Mouse (Mus musculus) adrenal gland, adult (tissue): ENCODE data around the gene Ifna1.
"Not testable (repeated sequence)": the region's sequence is repeated elsewhere in the genome, so short reads cannot be mapped to it uniquely, and the experiment has no call there.

Experiments used
- DNase-seq, 2 experiments: peaks; one replicate each; pipeline ENCODE4 v3.0.0; 2022 to 2023; ENCODE audit warnings: low spot score in 1 of 2; ENCODE audit not compliant: inconsistent age in 2 of 2

Ifna1 gene

DNA sequence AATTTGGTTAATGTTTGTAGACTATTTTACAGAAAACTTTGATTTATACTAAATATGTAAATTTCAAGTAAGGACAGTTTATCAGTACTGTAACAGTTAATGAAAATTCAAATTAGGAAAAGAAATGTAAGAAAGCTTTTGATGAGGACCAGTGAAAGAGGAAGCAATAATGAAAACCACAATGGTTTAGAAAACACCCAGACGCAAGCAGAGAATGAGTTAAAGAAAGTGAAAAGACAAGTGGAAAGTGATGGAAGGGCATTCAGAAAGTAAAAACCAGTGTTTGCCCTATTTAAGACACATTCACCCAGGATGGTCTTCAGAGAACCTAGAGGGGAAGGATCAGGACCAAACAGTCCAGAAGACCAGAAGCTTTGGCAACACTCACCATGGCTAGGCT, at the start of gene Ifna1:
TSS of gene Ifna1 (plus strand) at position 390 of the 400 bp plus-strand sequence.
- no peak for DNase-seq

DNA sequence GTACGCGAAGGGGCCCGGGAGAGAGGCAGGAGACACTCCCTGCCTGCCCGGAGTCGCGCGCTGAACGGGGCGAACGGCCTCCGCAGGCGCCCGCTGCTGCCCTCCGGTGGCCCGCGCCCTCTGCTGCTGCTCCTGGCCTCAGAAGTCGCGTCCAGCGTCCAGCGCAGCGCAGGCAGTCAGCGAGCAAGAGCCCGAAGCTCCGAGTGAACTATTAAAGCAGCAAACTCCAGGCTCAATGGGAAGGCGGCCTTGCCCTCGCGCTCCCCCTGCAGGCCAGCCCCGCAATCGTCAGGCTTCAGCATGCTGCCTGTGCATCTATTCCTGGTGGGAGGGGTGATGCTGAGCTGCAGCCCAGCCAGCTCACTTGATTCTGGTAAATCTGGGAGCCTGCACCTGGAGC, 46.9 kb upstream of the Ifna1 start, which contains the start of gene Gm13287:
TSS of gene Gm13287 (plus strand) at position 301 of the 400 bp plus-strand sequence.
- DNase-seq = not testable (repeated sequence)

DNA sequence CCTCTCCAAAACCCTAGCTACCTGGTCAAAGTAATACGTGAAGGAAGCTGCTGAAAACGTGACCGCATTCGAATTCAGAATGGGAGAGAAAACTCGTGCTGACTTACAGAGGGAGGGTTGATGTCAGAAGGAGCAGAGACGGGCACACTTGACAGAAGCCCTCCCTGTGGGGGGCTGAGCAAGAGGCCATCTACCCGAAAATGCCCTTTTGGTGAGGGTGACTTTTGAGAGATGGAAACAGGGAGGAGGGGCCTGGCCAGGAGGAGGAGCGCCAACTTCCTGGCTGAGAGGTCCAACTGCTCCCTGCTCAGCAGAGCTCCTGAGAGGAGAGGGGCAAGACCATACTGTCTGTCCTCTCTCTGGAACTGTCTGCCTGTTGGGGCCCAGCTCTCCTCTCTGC, 44.7 kb upstream of the Ifna1 start, which contains the start of gene Gm13288:
TSS of gene Gm13288 (plus strand) at position 301 of the 400 bp plus-strand sequence.
- not testable (repeated sequence) for DNase-seq

DNA sequence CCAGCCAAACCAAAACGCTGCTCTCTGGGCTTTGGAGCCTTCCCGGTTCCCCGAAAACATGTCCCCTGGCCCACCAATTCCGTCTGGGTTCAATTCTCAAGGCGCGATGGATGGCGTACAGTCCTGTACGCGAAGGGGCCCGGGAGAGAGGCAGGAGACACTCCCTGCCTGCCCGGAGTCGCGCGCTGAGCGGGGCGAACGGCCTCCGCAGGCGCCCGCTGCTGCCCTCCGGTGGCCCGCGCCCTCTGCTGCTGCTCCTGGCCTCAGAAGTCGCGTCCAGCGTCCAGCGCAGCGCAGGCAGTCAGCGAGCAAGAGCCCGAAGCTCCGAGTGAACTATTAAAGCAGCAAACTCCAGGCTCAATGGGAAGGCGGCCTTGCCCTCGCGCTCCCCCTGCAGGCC, 44.1 kb upstream of the Ifna1 start:
- DNase-seq = peak; percentile 56 to 76

DNA sequence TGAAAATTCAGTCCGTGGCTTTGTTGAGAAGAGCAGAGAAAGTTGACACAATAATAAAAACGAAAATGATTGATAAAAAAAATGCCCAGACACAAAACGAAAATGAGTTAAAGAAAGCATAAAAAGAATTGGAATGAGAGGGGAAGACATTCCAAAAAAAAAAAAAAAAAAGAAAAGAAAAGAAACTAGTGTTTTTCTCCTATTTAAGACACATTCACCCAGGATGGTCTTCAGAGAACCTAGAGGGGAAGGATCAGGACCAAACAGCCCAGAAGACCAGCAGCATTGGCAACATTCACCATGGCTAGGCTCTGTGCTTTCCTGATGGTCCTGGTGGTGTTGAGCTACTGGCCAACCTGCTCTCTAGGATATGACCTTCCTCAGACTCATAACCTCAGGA, 34.0 kb upstream of the Ifna1 start, which contains the start of gene Ifna7:
TSS of gene Ifna7 (plus strand) at position 301 of the 400 bp plus-strand sequence.
- DNase-seq = no peak

DNA sequence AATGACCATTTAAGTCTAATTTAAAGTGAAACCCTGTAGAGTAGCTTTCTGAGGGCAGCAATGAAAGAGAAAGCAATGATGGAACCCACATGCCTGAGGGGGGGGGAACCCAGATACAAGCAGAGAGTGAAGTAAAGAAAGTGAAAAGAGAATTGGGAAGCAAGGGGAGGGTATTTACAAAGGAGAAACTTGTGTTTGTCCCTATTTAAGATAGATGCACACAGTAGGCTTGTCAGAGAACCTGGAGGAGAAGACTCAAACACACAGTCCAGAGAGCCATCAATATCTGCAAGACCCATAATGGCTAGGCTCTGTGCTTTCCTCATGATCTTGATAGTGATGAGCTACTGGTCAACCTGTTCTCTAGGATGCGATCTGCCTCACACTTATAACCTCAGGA, 30.2 kb upstream of the Ifna1 start, which contains the start of gene Ifna11:
TSS of gene Ifna11 (plus strand) at position 301 of the 400 bp plus-strand sequence.
- DNase-seq = no peak

DNA sequence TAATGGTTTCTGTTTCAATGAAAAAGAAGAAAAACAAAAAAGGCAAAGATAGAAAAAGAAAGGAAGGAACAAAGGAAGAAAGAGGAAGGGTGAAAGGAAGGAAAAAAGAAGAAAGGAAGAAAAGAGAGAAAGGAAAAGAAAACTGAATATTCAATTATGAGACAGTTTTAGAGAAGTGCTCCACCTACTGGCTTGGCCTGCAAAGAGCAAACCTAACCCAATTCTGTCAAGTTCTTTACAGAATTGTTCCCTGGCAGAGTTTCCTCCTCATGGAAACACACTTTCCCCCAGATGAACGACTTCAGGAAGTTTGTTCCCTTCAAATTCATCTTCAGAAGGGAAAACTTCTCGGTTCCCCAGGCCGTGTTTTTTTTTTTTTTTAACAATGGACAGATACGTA, 26.9 kb upstream of the Ifna1 start:
- peak in 1 of 2 experiments; percentile 32 for DNase-seq

DNA sequence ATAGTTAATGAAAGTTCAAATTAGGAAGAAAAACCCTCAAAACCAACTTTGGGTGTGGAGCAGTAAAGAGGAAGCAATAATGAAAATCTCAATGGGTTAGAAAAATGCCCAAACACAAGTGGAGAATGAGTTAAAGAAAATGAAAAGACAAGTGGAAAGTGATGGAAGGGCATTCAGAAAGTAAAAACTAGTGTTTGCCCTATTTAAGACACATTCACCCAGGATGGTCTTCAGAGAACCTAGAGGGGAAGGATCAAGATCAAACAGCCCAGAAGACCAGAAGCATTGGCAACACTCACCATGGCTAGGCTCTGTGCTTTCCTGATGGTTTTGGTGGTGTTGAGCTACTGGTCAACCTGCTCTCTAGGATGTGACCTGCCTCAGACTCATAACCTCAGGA, 22.8 kb upstream of the Ifna1 start, which contains the start of gene Ifna6:
TSS of gene Ifna6 (plus strand) at position 301 of the 400 bp plus-strand sequence.
- not testable (repeated sequence) for DNase-seq

DNA sequence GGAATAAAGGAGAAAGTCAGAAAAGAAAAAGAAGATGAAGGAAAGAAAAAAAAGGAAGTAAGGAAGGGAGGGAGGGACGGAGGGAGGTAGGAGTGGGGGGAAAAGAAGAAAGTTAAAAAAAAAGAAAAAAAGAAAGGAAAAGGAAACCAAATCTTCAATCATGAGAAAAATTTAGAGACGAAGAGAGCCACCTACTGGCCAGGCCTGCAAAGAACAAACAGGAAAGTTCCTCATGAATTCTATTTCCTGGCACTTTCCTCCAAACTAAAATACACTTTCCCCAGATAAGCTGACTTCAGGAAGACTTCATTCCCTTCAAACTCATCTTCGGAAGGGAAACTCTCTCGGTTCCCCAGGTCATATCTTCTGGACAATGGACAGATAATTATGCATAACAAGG, 19.4 kb upstream of the Ifna1 start:
- DNase-seq = peak in 1 of 2 experiments; percentile 41

DNA sequence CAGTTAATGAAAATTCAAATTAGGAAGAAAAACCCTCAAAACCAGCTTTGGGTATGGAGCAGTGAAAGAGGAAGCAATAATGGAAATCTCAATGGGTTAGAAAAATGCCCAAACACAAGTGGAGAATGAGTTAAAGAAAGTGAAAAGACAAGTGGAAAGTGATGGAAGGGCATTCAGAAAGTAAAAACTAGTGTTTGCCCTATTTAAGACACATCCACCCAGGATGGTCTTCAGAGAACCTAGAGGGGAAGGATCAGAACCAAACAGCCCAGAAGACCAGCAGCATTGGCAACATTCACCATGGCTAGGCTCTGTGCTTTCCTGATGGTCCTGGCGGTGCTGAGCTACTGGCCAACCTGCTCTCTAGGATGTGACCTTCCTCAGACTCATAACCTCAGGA, 14.7 kb upstream of the Ifna1 start, which contains the start of gene Ifna5:
TSS of gene Ifna5 (plus strand) at position 301 of the 400 bp plus-strand sequence.
- not testable (repeated sequence) for DNase-seq

DNA sequence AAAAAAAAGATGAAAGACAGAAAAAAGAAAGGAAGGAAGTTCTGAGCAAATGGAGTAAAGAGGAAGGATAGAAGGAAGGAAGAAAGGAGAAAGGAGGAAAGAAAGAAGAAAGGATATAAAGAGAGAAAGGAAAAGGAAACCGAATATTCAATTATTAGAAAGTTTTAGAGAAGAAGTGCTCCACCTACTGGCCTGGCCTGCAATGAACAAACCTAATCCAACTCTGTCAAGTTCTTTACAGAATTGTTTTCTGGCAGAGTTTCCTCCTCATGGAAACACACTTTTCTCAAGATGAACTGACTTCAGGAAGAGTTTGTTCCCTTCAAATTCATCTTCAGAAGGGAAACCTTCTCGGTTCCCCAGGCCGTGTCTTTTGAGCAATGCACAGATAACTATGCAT, 11.1 kb upstream of the Ifna1 start:
- DNase-seq = peak in 1 of 2 experiments; percentile 35

DNA sequence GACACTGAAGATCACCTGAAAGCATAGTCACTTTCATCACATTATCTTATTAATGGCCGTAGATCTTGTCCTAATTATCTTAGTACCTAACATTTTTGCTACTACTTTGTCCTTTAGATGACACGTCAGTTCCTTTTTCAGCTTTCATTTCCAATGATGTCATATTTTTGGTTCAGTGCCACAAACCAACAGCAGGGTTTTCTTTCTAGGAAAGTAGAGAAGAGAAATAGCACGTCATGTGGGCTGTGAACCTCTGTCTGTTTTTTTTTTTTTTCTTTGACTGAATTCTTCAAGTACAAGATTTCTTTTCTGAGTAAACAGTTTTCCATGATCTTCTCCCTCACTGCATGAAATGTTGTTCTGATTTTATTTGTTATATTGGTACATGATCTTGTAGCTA, 9.8 kb upstream of the Ifna1 start:
- no peak for DNase-seq

DNA sequence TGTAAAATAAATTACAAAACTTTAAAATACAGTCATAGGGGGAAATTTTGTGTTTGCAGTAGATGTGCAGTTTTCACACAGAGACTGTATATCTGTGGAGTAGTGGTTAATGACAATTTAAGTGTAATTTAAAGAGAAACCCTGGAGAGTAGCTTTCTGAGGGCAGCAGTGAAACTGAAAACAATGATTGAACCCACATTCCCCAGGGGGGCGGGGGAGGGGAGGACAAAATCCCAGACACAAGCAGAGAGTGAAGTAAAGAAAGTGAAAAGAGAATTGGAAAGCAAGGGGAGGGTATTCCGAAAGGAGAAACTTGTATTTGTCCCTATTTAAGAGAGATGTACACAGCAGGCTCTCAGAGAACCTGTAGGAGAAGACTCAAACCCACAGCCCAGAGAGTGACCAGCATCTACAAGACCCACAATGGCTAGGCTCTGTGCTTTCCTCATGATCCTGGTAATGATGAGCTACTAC, 8.4 kb upstream of the Ifna1 start, which contains the start of gene Ifna4:
TSS of gene Ifna4 (plus strand) at position 424 of the 474 bp plus-strand sequence.
- no peak for DNase-seq

DNA sequence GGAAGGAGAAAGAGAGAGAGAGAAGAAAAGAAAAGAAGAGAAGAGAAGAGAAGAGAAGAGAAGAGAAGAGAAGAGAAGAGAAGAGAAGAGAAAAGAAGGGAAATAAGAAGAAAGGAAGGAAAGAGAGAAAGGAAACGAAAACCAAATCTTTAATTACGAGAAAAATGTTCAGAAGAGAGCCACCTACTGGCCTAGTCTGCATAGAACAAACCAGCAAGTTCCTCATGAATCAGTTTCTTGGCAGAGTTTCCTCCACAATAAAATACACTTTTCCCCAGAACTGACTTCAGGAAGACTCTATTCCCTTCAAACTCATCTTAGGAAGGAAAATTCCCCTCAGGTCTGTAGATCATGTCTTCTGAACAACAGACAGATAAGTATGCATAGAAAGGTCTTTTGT, 4.6 kb upstream of the Ifna1 start:
- no peak for DNase-seq

DNA sequence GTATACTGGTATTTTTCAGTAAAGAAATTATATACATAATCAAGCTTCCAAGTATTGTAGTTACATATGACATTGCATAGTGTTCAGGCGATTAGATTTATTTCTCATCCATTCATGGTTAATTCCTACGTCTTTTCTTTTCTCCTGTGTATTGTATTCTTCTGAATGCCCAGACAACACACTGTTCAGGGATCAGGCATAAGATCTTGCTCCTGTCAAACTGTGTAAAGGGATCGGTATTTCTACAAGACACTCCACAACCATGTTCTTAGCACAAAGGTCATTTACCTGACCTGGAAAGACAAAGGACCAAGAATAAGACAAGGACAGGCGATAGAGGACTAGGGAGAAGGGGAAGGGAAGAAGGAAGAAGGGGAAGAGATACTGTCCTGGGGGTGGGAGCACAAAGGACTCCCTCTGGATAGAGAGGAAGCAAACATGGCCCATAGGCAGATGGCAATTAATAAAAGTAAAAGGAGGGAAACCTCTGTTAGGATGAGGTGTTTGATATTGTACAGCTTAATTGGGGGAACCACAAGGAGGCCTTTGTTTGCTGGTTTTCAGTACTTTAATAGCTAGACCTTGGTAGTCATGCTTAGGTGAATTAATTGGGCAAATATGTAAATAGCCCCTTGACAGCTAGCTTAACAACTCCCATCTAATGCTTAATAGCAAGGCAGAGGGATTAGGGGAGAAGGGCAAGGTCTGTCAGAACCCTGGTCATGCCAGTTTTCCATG, 1.3 kb downstream of the Ifna1 start:
- DNase-seq = no peak

DNA sequence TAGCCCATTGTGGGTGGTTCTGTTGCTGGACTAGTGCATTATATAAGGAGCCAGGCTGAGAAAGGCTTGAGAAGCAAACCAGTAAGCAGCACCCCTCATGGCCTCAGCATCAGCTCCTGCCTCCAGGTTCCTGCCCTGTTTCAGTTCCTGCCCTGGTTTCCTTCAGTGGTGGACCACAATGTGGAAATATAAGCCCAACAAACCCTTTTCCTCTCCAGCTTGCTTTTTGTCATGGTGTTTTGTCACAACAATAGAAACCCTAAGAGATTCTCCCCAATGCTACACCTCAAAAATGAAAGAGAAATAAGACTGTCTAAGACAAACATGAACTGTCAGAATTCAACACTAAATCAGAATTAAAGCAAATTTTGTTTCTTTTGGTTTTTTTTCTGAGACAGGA, 9.3 kb downstream of the Ifna1 start:
- DNase-seq = no peak

DNA sequence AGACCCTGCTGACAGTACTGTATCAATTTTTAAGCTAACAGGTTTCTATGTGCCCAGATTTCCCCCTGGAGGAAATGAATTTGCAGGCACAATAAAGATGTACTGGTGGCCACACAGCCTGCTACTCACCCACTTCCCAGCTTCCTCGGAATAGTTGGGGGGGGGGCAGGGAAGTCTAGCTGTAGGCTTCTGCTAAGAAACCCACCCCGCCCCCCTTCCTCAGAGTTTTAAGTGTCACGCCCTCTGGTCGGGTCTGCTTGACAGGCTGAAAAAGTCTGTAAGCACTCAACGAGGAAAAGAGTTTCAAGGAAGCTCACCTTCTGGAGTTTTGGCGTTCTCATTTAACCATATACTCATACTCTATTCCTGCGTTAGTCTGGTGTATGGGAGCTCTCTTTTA, 13.4 kb downstream of the Ifna1 start:
- no peak for DNase-seq

DNA sequence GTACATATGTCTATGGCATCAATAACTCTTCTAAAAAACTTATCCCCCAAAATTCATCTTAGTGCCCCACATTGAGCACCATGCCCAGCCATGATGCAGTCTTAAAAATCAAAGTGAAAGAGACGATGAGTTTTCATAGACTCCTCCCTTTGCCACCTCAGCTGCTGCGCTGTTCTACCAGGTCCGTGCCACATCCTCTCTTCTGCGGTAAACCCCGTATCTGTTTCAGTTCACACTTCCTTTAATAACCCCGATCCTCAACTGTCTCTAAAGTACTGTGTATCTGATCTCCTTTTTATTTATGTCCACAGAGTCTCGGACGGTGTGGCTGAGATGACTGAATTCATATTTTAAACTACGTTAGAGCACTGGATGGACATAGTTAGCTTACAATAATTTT, 14.7 kb downstream of the Ifna1 start:
- DNase-seq = no peak

DNA sequence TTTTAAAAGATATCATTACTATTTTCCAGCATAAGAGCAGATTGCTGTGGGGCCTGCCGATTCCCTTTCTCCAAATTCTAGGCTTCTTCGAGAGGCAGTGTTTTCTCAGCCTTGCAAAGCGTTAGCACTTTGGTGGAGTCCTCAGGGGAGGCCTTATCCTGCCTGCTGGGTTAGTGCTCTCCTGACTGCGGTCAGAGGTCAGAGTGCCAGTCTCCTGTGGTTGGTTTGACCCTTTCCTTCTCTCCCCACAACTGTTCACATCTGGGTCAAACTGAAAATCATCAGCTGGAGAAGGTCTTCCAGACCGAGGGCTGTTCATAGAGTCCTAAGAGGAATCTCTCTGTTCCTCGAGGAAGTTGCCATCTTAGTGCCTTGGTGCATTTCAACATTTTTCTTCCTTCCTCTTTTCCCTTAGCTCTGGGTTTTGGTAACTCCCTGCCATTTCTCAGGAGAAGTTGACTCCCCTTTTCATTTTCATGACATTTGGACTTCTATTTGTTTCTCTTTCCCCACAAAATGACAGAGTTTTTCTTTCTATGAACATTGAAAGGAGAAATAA, 15.2 kb downstream of the Ifna1 start:
- DNase-seq = no peak

DNA sequence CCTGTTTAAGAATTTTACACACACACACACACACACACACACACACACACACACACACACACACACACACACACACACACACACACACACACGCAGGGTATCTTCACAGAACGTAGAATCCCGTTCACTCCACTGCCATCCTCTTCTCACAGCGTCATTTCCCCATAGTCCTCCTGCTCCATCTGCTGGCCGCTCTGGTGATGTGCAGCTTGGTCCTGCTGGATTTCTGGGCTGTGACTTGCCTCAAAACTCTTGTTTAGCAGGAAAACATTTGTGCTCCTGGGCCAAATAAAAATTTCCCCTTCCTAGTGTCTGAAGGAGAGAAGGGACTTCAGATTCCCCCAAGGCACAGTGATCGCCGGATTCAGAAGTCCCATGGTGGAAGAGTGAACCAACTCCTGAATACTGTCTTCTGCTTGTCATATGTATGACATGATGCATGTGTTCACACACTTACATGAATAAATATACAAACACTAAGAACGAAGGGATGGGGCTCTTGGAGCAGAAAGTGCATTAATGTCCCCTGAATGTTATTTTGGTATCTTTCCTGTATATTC, 17.6 kb downstream of the Ifna1 start:
- peak; percentile 74 to 92 for DNase-seq
